Mouse (Mus musculus) neutrophil, adult 59 days (primary cell): ENCODE results near the gene Gm14214. TPM values are rescaled to one million over a fixed set of nuclear protein-coding genes. Genes with fewer than 3 reads are reported as not detected.

Experiments used
- total RNA-seq, 2 experiments: library from RNA; stranded (reverse); gene quantifications; 1 replicate in 1 of 2; 2 replicates in 1 of 2; pipeline ENCODE4 v1.2.4; 2023

Gm14214 gene
- total RNA-seq, result not detected

GRCm38 (mm10) chr2:154769930-154770329 is at the start of gene Gm14214:
Gene Gm14214, minus strand, starts transcription at chr2:154770030.

GRCm38 (mm10) chr2:154790656-154791483 is 21.0 kb upstream of the Gm14214 start, which contains the start of the genes Raly and a:
Gene Raly, plus strand, starts transcription at chr2:154791096.
Gene a, plus strand, starts transcription at chr2:154791402.

Other genes starting within 250 kb of the Gm14214 start
- not detected for gene 1700003F12Rik, start 222.9 kb downstream of the Gm14214 start, total RNA-seq
- under 1 TPM in 1 of 2 experiments, not detected in 1; 0.51 TPM for gene Actl10, start 218.3 kb downstream of the Gm14214 start, total RNA-seq
- 1 to 10 TPM; 1.1 to 1.8 TPM for gene Necab3, start 211.1 kb downstream of the Gm14214 start, total RNA-seq
- 10 to 100 TPM; 17.8 to 21.5 TPM for gene E2f1, start 200.1 kb downstream of the Gm14214 start, total RNA-seq
- 10 to 100 TPM; 15.6 to 16.3 TPM for gene Pxmp4, start 166.3 kb downstream of the Gm14214 start, total RNA-seq
- gene Zfp341, start 156.7 kb downstream of the Gm14214 start, total RNA-seq, result 1 to 10 TPM; 4.0 to 4.6 TPM
- gene 4930519P11Rik, start 156.6 kb downstream of the Gm14214 start, total RNA-seq, result not detected
- gene Chmp4b, start 118.3 kb downstream of the Gm14214 start, total RNA-seq, result 100 to 1,000 TPM; 181 to 190 TPM
- 100 to 1,000 TPM; 176 to 184 TPM for gene Raly, start 21.1 kb upstream of the Gm14214 start, total RNA-seq
- not detected for gene a, start 21.4 kb upstream of the Gm14214 start, total RNA-seq
- gene Eif2s2, start 122.9 kb upstream of the Gm14214 start, total RNA-seq, result 10 to 100 TPM; 39.8 to 42.1 TPM
- gene Gm14226, start 248.2 kb upstream of the Gm14214 start, total RNA-seq, result under 1 TPM in 1 of 2 experiments, not detected in 1; 0.11 TPM